Mouse (Mus musculus) heart, adult 2 months (tissue): Measurements from ENCODE around the gene Olah. TPM values are rescaled to one million over a fixed set of nuclear protein-coding genes. Genes with fewer than 3 reads are reported as not detected.

Experiments
- DNase-seq, 2 experiments: peaks; one replicate each; pipeline ENCODE4 v3.0.0; 2021
- H3K27ac ChIP-seq: fragments of 200-600 bp; 2 replicates; pipeline ENCODE4 v1.8.1; 2022
- H3K27me3 ChIP-seq: fragments of 200-500 bp; 2 replicates; pipeline ENCODE4 v1.6.1; 2012; ENCODE audit warnings: mild to moderate bottlenecking, low read length, inconsistent platforms, mixed read lengths; ENCODE audit not compliant: control insufficient read depth, insufficient read depth
- H3K36me3 ChIP-seq: fragments of 200-500 bp; 2 replicates; pipeline ENCODE4 v1.6.1; 2012; ENCODE audit warnings: low read length, inconsistent platforms; ENCODE audit not compliant: control insufficient read depth, insufficient read depth
- H3K4me1 ChIP-seq: fragments of 200-500 bp; 2 replicates; pipeline ENCODE4 v1.6.1; 2011; ENCODE audit warnings: low read length; ENCODE audit not compliant: control insufficient read depth, insufficient read depth
- H3K4me3 ChIP-seq: fragments of 200-600 bp; 2 replicates; pipeline ENCODE4 v1.8.1; 2022
- H3K79me2 ChIP-seq: fragments of 200-500 bp; replicated peaks from 2 replicates; pipeline ENCODE4 v1.6.1; 2012; ENCODE audit warnings: mild to moderate bottlenecking, inconsistent platforms, low read length, moderate library complexity, mixed read lengths; ENCODE audit not compliant: control insufficient read depth, insufficient read depth
- H3K9ac ChIP-seq: fragments of 200-500 bp; 2 replicates; pipeline ENCODE4 v1.6.1; 2012; ENCODE audit warnings: low read depth, mild to moderate bottlenecking, control low read depth, inconsistent platforms, low read length, mixed read lengths
- CTCF ChIP-seq: fragments of 200-600 bp; IDR thresholded peaks from 2 replicates; pipeline ENCODE4 v1.8.1; 2022; ENCODE audit warnings: antibody characterized with exemption, mild to moderate bottlenecking, moderate library complexity
- EP300 ChIP-seq: fragments of 200-500 bp; IDR thresholded peaks from 2 replicates; pipeline ENCODE4 v1.6.1; 2011; ENCODE audit warnings: low read depth, low read length, control low read depth; ENCODE audit not compliant: insufficient read depth
- POLR2A ChIP-seq: fragments of 200-500 bp; IDR thresholded peaks from 2 replicates; pipeline ENCODE4 v1.6.1; 2011; ENCODE audit warnings: mild to moderate bottlenecking, low read depth, low read length, control low read depth; ENCODE audit not compliant: insufficient read depth
- WGBS: fragments of 180-500 bp; shearing (Covaris S2); methylation state at CpG from one replicate; pipeline ENCODE4 v1.1.7; 2018; 5-methylcytosine and 5-hydroxymethylcytosine counted together
- intact Hi-C: fragments of 180-260 bp; cut with DNase I; formaldehyde crosslinking; loops from one replicate; pipeline ENCODE4 v1.15.1; 2025
- polyA plus RNA-seq: library from polyadenylated mRNA; depleted of rRNA; stranded (reverse); fragments of >200 nt; gene quantifications from 2 replicates; pipeline ENCODE4 v1.2.3, GENCODE M21; 2012
- total RNA-seq, 2 experiments: library from RNA; stranded (reverse); gene quantifications; 2 replicates each; pipeline ENCODE4 v1.2.3; 2021

Gene Olah
- total and polyA plus RNA-seq, 3 experiments: not detected

GRCm38 (mm10) chr2:3331071-3331703 is 65.8 kb downstream of the Olah start:
- no peak overlapping the region for H3K4me3 ChIP-seq
- H3K79me2 ChIP-seq: no peaks in the 10 kb centered on the region
- WGBS: 64% methylated on average over 5 of the region's 5 CpGs
- no peak for DNase-seq
- peaks cover 2% of the 10 kb centered on the region; the same call in 1 of the 2 replicates for H3K4me1 ChIP-seq
- H3K27me3 ChIP-seq: no peaks in the 10 kb centered on the region
- intact Hi-C loops: loop anchor here (5.0 kb wide), 3 partner anchors 91 to 214 kb away; partner anchors contain the start of genes Dclre1c and Meig1
- H3K27ac ChIP-seq: no peak overlapping the region
- H3K9ac ChIP-seq: no peak overlapping the region
- TF ChIP-seq POLR2A: no peak
- no peak for TF ChIP-seq EP300
- TF ChIP-seq CTCF: no peak
- no peaks in the 10 kb centered on the region; the same call in 1 of the 2 replicates for H3K36me3 ChIP-seq

DNA sequence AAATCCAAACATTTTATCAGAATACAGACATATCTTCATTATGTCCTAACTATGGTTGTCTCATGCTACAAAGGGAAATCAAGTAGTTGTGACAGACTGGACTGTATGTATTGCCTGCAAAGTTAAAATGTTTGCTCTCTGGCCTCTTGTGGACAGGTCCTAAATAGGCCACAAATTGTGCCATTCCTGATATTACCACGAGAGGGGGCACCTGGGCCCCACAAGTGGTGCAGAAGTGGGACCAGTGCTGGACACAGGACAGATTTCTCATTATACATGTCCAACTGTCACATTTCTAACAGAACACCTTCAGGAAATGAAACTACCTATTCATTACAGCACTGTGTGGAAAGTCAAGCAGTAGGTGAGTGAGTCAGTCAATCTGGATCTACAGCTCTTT is 69.7 kb downstream of the Olah start:
- Histone ChIP-seq H3K79me2 (no peaks in the 10 kb centered on the region), H3K4me1 (no peaks in the 10 kb centered on the region), H3K9ac (no peak overlapping the region), H3K36me3 (no peaks in the 10 kb centered on the region; the same call in none of the 2 replicates), H3K4me3 (no peak overlapping the region), H3K27ac (no peak overlapping the region), H3K27me3 (no peaks in the 10 kb centered on the region)
- peak; percentile 51 to 60 for DNase-seq
- intact Hi-C loops: loop anchor here (2.0 kb wide), 1 partner anchor 239 kb away; no protein-coding TSS in a partner anchor
- no peak for TF ChIP-seq POLR2A
- TF ChIP-seq CTCF: peak; percentile 86
- WGBS: 28% methylated on average over 1 of the region's 1 CpGs

DNA sequence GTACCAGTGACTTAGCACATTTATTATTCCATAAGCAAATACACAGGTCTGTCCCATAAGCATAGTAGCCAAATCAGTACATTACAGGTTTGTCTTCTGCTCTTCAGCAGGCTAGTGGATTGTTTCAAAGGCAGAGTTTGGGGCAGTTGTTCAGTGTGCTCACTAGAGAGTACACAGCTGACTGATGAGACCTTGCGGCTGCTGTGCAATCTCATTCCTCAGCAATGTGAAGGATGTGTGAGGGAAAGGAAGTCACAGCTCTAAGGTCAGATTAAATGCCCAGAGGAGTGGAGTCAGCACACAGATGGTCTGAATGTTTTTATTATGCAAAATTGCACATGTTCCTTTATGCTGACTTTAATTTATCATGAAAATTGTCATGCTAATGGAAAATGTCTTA is 70.5 kb downstream of the Olah start:
- H3K79me2 ChIP-seq: no peaks in the 10 kb centered on the region
- no peak overlapping the region for H3K4me3 ChIP-seq
- no peak for DNase-seq
- no peaks in the 10 kb centered on the region for H3K27me3 ChIP-seq
- no peak for TF ChIP-seq POLR2A
- no peak for TF ChIP-seq EP300
- no peak for TF ChIP-seq CTCF
- WGBS: 49% methylated on average over 1 of the region's 1 CpGs
- H3K4me1 ChIP-seq: no peaks in the 10 kb centered on the region
- H3K36me3 ChIP-seq: no peaks in the 10 kb centered on the region; the same call in 1 of the 2 replicates
- H3K9ac ChIP-seq: no peak overlapping the region
- no peak overlapping the region for H3K27ac ChIP-seq
- intact Hi-C loops: loop anchor here (2.0 kb wide), 1 partner anchor 238 kb away; no protein-coding TSS in a partner anchor

DNA sequence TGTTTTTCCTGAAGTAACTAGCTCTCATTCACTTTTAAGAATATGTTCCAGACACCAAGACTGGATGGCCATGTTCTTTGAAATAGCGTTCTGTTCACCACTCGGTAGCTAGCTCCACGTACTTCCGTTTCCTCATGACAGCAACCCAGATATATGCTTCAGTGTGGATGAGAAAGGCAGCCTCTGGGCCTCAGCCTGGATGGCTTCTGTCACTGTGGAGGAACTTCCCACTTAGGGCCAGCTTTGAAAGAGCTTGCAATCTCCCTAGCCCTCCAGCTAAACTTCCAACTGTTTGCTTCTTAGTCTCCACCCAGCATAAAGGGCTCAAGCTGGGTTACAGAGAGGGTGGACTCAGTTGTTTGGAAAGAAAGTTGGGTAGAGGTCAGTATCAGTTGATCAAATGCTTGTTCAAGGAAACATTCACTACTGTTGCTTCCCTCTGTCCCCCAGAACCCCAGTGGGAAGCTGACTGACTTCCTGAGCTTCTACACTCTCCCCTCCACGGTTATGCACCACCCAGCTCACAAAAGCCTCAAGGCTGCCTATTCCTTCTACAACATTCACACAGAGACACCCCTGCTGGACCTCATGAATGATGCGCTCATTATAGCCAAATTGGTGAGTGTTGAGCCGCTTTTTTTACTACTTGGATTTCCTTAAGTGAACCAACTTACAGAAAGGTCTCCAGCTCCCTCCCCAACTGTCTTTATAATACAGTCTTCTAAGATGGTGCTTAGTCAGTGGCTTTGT is 72.5 kb downstream of the Olah start:
- DNase-seq: no peak
- Histone ChIP-seq H3K27me3 (no peaks in the 10 kb centered on the region), H3K36me3 (no peaks in the 10 kb centered on the region; the same call in 1 of the 2 replicates), H3K9ac (no peak overlapping the region), H3K4me1 (no peaks in the 10 kb centered on the region), H3K4me3 (no peak overlapping the region), H3K27ac (no peak overlapping the region), H3K79me2 (no peaks in the 10 kb centered on the region)
- intact Hi-C loops: no loop called here
- TF ChIP-seq EP300: no peak
- no peak for TF ChIP-seq CTCF
- no peak for TF ChIP-seq POLR2A
- WGBS: 92% methylated on average over 7 of the region's 7 CpGs

GRCm38 (mm10) chr2:3323132-3323531 is 73.9 kb downstream of the Olah start:
- no peaks in the 10 kb centered on the region; the same call in 1 of the 2 replicates for H3K36me3 ChIP-seq
- no peak for DNase-seq
- 73% methylated on average over 2 of the region's 2 CpGs for WGBS
- intact Hi-C loops: no loop called here
- H3K9ac ChIP-seq: no peak overlapping the region
- no peak overlapping the region for H3K4me3 ChIP-seq
- no peak overlapping the region for H3K27ac ChIP-seq
- TF ChIP-seq POLR2A: no peak
- no peaks in the 10 kb centered on the region for H3K79me2 ChIP-seq
- H3K4me1 ChIP-seq: no peaks in the 10 kb centered on the region
- no peaks in the 10 kb centered on the region for H3K27me3 ChIP-seq

GRCm38 (mm10) chr2:3305426-3306025 is 91.5 kb downstream of the Olah start:
- Histone ChIP-seq H3K27ac (no peak overlapping the region), H3K79me2 (peaks cover 4% of the 10 kb centered on the region), H3K4me3 (no peak overlapping the region), H3K4me1 (no peaks in the 10 kb centered on the region), H3K9ac (no peak overlapping the region), H3K36me3 (peaks cover 3% of the 10 kb centered on the region; the same call in 1 of the 2 replicates), H3K27me3 (no peaks in the 10 kb centered on the region)
- intact Hi-C loops: no loop called here
- 55% methylated on average over 3 of the region's 3 CpGs for WGBS
- no peak for DNase-seq
- TF ChIP-seq CTCF: no peak
- TF ChIP-seq POLR2A: no peak
- no peak for TF ChIP-seq EP300
